Mouse (Mus musculus): Measurements from ENCODE around the gene Hectd2.

DNA sequence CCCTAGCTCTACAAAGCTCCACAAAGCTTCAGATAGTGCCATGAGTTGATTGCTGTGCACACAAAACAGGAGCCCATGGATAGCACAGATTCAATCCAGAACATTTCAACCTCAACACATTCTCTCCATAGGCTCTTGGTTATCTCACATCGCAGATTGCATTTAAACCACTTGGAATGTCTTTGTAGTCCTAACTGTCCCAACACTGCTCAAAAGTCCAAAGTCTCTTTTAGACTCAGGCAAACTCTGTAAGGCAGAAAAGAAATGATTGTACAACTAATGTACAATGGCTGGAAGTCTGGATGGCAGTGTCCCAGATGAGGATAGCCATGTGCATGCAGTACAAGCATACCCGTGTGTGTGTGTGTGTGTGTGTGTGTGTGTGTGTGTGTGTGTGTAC, 32.9 kb upstream of the Hectd2 start:
- TF ChIP-seq POLR2A (IDR thresholded peaks at IDR 0.05; ENCODE audit: extremely low read depth, insufficient read depth, low read length) (no peak), CTCF (IDR thresholded peaks at IDR 0.05; ENCODE audit: low read depth, low read length) (no peak)

Measured in liver, adult 2 months (tissue).